Mouse (Mus musculus) embryo, embryonic 10.5 days (tissue): ENCODE measurements at regions not wholly inside any gene's neighbourhood (a gene's known extent, or its start where the extent isn't known, plus 50 kb on each side); places are given as distances from the start of the nearest gene placed in this dataset.
"Not testable (repeated sequence)": the region's sequence is repeated elsewhere in the genome, so short reads cannot be mapped to it uniquely, and the experiment has no call there.

Experiments used
- DNase-seq: peaks from one replicate; pipeline ENCODE4 v3.0.0-alpha.2; 2015; ENCODE audit warnings: low spot score

DNA sequence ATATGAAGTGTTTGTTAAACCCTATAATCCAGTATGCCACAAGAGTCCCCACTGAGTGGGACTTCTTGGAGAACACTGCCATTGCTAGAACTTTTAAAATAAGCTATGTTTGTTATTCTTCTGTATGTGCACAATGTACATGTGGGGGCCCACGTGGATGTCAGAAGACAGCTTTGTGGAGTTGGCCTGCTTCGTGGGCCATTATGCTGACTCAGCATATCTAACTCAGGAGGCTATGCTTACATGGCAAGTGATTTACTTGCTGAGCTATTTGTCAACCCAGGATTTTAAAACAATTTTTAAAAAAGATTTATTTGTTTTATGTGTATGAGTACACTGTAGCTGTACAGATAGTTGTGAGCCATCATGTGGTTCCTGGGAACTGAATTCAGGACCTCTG, 207.6 kb upstream of the Steap1 start:
- DNase-seq = no peak

DNA sequence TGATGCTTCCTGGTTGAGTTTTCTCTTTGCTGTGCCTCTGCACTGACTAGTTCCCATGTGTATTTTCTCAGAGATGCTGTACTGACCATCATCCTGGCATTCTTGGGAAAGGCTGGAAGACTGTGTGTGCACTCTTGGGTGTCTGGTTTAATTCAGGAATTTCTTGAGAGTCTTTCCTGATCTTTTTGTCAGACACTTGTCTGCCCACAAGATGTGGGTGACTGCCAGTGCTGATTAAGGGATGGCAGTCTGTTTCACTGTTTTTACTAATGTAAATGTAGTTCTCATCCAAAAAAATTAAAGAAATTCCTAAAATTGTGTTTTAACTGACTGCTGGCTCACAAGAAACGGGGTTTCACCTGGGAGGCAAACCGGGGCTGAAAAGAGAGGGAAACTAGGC, 206.7 kb upstream of the Steap1 start:
- no peak for DNase-seq

- no peak for DNase-seq
These were observed 176.7 kb upstream of the Steap1 start for GRCm38 (mm10) chr5:5925796-5926195.

- DNase-seq = no peak
These were observed 167.3 kb upstream of the Steap1 start for GRCm38 (mm10) chr5:5916427-5916826.

- DNase-seq = no peak
These were observed 140.2 kb upstream of the Steap1 start for GRCm38 (mm10) chr5:5889376-5889775.

- no peak for DNase-seq
These were observed 124.3 kb upstream of the Steap1 start for GRCm38 (mm10) chr5:5873425-5873824.

- peak; percentile 7 for DNase-seq
These were observed 107.1 kb upstream of the Steap1 start for GRCm38 (mm10) chr5:5856146-5856724.

GRCm38 (mm10) chr5:5845805-5846496, 96.8 kb upstream of the Steap1 start:
- DNase-seq = peak; percentile 78

- DNase-seq = no peak
These were observed 95.2 kb upstream of the Steap1 start for GRCm38 (mm10) chr5:5844312-5844711.

- DNase-seq = no peak
These were observed 89.6 kb upstream of the Steap1 start for GRCm38 (mm10) chr5:5838767-5839166.

DNA sequence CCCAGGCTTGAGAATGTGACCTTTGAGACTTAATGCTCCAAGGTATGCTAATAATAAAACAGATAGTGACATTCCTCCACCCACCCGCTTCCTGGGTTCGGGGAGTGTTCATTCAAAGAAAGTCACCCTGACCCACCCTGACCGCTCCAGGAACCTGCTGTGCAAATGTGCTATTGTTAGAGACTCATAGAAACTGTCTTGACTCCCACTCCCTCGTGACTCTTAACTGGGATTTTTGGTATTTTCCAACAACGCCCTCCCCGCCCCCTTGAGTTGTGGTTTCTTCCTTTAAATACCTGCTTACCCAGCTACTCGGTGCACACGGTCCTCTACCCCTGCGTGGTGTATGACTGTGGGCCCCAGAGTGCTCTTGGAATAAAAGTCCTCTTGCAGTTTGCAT, 73.5 kb upstream of the Steap1 start:
- not testable (repeated sequence) for DNase-seq
